In the genomic region with DNA sequence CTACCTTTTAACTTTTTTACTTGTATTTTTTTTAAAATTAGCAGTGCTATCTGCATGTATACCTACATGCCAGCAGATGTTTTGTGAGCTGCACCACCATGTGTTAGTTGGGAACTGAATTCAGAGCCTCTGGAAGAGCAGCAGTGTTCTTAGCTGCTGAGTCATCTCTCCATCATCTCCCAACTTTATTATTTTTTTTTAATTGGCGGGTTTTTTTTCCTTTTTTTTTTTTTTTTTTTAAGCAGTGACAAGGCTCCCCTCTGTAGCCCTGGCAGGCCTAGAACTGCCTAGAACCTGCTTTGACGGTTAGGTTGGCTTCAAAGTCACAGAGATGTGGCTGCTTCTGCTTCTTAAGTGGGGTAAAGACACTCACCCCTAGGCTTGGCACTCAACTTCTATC, we compare ENCODE assay signal across 16 mouse cellular contexts. TPM values are rescaled to one million over a fixed set of nuclear protein-coding genes. Genes with fewer than 3 reads are reported as not detected.
"Had no signal": no experiment of that assay in that cellular context is flagged by ENCODE, and none has a peak within 500 bp of the region (broad histone marks: within the 10 kb centered on the region; RNA-seq: fewer than 3 reads in every experiment).

No protein-coding gene starts in this region.

- H3K4me2 ChIP-seq: lung, embryonic 14.5 days; midbrain, embryonic 13.5 days; neural tube, embryonic 12.5 days; stomach, embryonic 15.5 days had no signal

- H3K36me3 ChIP-seq: stomach, embryonic 15.5 days had no signal

- DNase-seq: lung, adult 18-20 months; lung, embryonic 14.5 days; lung, postnatal 10 days; lung, postnatal 4 days; right cerebral cortex, postnatal 14 days; thymus, adult 2 months; thymus, postnatal 25 days; thymus, postnatal 4 days had no signal

- H3K9ac ChIP-seq: liver, embryonic 14.5 days; lung, embryonic 14.5 days; midbrain, embryonic 13.5 days; neural tube, embryonic 12.5 days; stomach, embryonic 15.5 days had no signal

- H3K4me1 ChIP-seq: stomach, embryonic 15.5 days had no signal

- H3K27me3 ChIP-seq: midbrain, embryonic 13.5 days; neural tube, embryonic 12.5 days; stomach, embryonic 15.5 days had no signal

- H3K9me3 ChIP-seq: midbrain, embryonic 10.5 days; midbrain, embryonic 13.5 days; neural tube, embryonic 12.5 days; stomach, embryonic 15.5 days had no signal

- ATAC-seq: midbrain, embryonic 13.5 days; midbrain, embryonic 16.5 days had no signal

- H3K4me3 ChIP-seq: midbrain, embryonic 10.5 days; midbrain, embryonic 13.5 days; neural tube, embryonic 12.5 days; stomach, embryonic 15.5 days had no signal

- H3K27ac ChIP-seq: liver, embryonic 14.5 days; midbrain, embryonic 10.5 days; midbrain, embryonic 13.5 days; neural tube, embryonic 12.5 days; stomach, embryonic 15.5 days; stomach, postnatal 0 days had no signal

RNA-seq across cellular contexts. Expression of a gene that starts 15.9 kb away (rescaled TPM):
- polyA plus RNA-seq: midbrain, embryonic 10.5 days; midbrain, embryonic 16.5 days; neural tube, embryonic 12.5 days; neural tube, embryonic 14.5 days had no signal
